Mouse (Mus musculus): ENCODE measurements around the gene Gm20390. TPM values are rescaled to one million over a fixed set of nuclear protein-coding genes. Genes with fewer than 3 reads are reported as not detected.
"Not testable (repeated sequence)": the region's sequence is repeated elsewhere in the genome, so short reads cannot be mapped to it uniquely, and the experiment has no call there.

Gm20390 gene
- polyA plus RNA-seq, 1 experiment from 2014 or later, result 441 TPM

GRCm38 (mm10) chr11:93940906-93941305 is 27.2 kb downstream of the Gm20390 start:
- Histone ChIP-seq H3K9ac (no peak overlapping the region), H3K27me3 (no peaks in the 10 kb centered on the region), H3K9me3 (no peaks in the 10 kb centered on the region), H3K4me3 (no peak overlapping the region), H3K4me1 (no peaks in the 10 kb centered on the region), H3K27ac (no peak overlapping the region), H3K4me2 (no peak overlapping the region), H3K36me3 (peaks cover 53% of the 10 kb centered on the region)
- ATAC-seq (ENCODE audit: insufficient number of reproducible peaks, insufficient read depth, low FRiP score, low TSS enrichment, low read depth), result no peak
- WGBS, result 75% methylated on average over 2 of the region's 2 CpGs

GRCm38 (mm10) chr11:93929106-93929505 is 39.0 kb downstream of the Gm20390 start:
- Histone ChIP-seq H3K4me1 (no peaks in the 10 kb centered on the region), H3K4me3 (no peak overlapping the region), H3K4me2 (no peak overlapping the region), H3K9me3 (no peaks in the 10 kb centered on the region), H3K9ac (no peak overlapping the region), H3K27me3 (no peaks in the 10 kb centered on the region), H3K27ac (no peak overlapping the region), H3K36me3 (peaks cover 77% of the 10 kb centered on the region)
- ATAC-seq (ENCODE audit: insufficient number of reproducible peaks, insufficient read depth, low FRiP score, low TSS enrichment, low read depth), result no peak

- not testable (repeated sequence) for H3K9me3 ChIP-seq; H3K4me2 ChIP-seq; H3K9ac ChIP-seq; ATAC-seq (ENCODE audit: insufficient number of reproducible peaks, insufficient read depth, low FRiP score, low TSS enrichment, low read depth); H3K27ac ChIP-seq; H3K4me3 ChIP-seq; H3K27me3 ChIP-seq; H3K4me1 ChIP-seq
- peaks cover 67% of the 10 kb centered on the region for H3K36me3 ChIP-seq
- 96% methylated on average over 2 of the region's 2 CpGs for WGBS
Observed at GRCm38 (mm10) chr11:93915019-93915418, 53.1 kb downstream of the Gm20390 start.

- Histone ChIP-seq H3K9me3 (no peaks in the 10 kb centered on the region), H3K36me3 (peaks cover 68% of the 10 kb centered on the region), H3K4me3 (no peak overlapping the region), H3K4me1 (no peaks in the 10 kb centered on the region), H3K27ac (no peak overlapping the region), H3K27me3 (no peaks in the 10 kb centered on the region), H3K4me2 (no peak overlapping the region), H3K9ac (no peak overlapping the region)
- WGBS, result 81% methylated on average over 3 of the region's 3 CpGs
- ATAC-seq (ENCODE audit: insufficient number of reproducible peaks, insufficient read depth, low FRiP score, low TSS enrichment, low read depth), result no peak
Observed at GRCm38 (mm10) chr11:93911603-93912002, 56.5 kb downstream of the Gm20390 start.

- Histone ChIP-seq H3K4me3 (no peak overlapping the region), H3K27ac (no peak overlapping the region), H3K27me3 (no peaks in the 10 kb centered on the region), H3K9ac (no peak overlapping the region), H3K4me2 (no peak overlapping the region), H3K36me3 (peaks cover 73% of the 10 kb centered on the region), H3K4me1 (no peaks in the 10 kb centered on the region), H3K9me3 (no peaks in the 10 kb centered on the region)
- no peak for ATAC-seq (ENCODE audit: insufficient number of reproducible peaks, insufficient read depth, low FRiP score, low TSS enrichment, low read depth)
- WGBS, result 89% methylated on average over 9 of the region's 9 CpGs
Observed at GRCm38 (mm10) chr11:93908829-93909228, 59.3 kb downstream of the Gm20390 start.

- no peak for ATAC-seq (ENCODE audit: insufficient number of reproducible peaks, insufficient read depth, low FRiP score, low TSS enrichment, low read depth)
- WGBS, result 82% methylated on average over 3 of the region's 3 CpGs
- peaks cover 67% of the 10 kb centered on the region for H3K36me3 ChIP-seq
- no peak overlapping the region for H3K4me2 ChIP-seq
- no peaks in the 10 kb centered on the region for H3K9me3 ChIP-seq
- H3K27me3 ChIP-seq, result no peaks in the 10 kb centered on the region
- no peak overlapping the region for H3K9ac ChIP-seq
- H3K4me3 ChIP-seq, result no peak overlapping the region
- H3K27ac ChIP-seq, result no peak overlapping the region
- no peaks in the 10 kb centered on the region for H3K4me1 ChIP-seq
Observed at GRCm38 (mm10) chr11:93907839-93908238, 60.3 kb downstream of the Gm20390 start.

GRCm38 (mm10) chr11:93906834-93907233 is 61.3 kb downstream of the Gm20390 start:
- no peak overlapping the region for H3K4me2 ChIP-seq
- no peak overlapping the region for H3K27ac ChIP-seq
- no peak for ATAC-seq (ENCODE audit: insufficient number of reproducible peaks, insufficient read depth, low FRiP score, low TSS enrichment, low read depth)
- H3K36me3 ChIP-seq, result peaks cover 66% of the 10 kb centered on the region
- no peak overlapping the region for H3K4me3 ChIP-seq
- H3K9me3 ChIP-seq, result no peaks in the 10 kb centered on the region
- no peak overlapping the region for H3K9ac ChIP-seq
- H3K4me1 ChIP-seq, result no peaks in the 10 kb centered on the region
- 88% methylated on average over 4 of the region's 4 CpGs for WGBS
- no peaks in the 10 kb centered on the region for H3K27me3 ChIP-seq

Other genes with a start within 250 kb of the Gm20390 start
- 29.4 and 32.2 TPM in 2 replicates for gene Utp18, start 82.5 kb downstream of the Gm20390 start, polyA plus RNA-seq (2015; fragmentation: Nextera tagmentation; extraction: Ambion mirVana)
- gene Mbtd1, start 82.4 kb downstream of the Gm20390 start, polyA plus RNA-seq (2015; fragmentation: Nextera tagmentation; extraction: Ambion mirVana), result 40.6 and 45.6 TPM in 2 replicates
- gene Nme2, start 12.0 kb downstream of the Gm20390 start, polyA plus RNA-seq (2015; fragmentation: Nextera tagmentation; extraction: Ambion mirVana), result 303 and 337 TPM in 2 replicates
- gene Nme1, start 228 bp upstream of the Gm20390 start, polyA plus RNA-seq (2015; fragmentation: Nextera tagmentation; extraction: Ambion mirVana), result 127 and 140 TPM in 2 replicates
- gene Spag9, start 27.8 kb upstream of the Gm20390 start, polyA plus RNA-seq (2015; fragmentation: Nextera tagmentation; extraction: Ambion mirVana), result 46.3 and 56.7 TPM in 2 replicates
- gene Tob1, start 243.2 kb upstream of the Gm20390 start, polyA plus RNA-seq (2015; fragmentation: Nextera tagmentation; extraction: Ambion mirVana), result 25.9 and 26.7 TPM in 2 replicates

All from embryonic facial prominence, embryonic 13.5 days (tissue).